Mouse (Mus musculus): Measurements from ENCODE around the gene Dthd1.

Gene Dthd1

GRCm38 (mm10) chr5:62813402-62814071 lies at the start of gene Dthd1:
Gene Dthd1, plus strand, starts transcription at chr5:62813823.
- DNase-seq: no peak

GRCm38 (mm10) chr5:62764161-62764560 lies 49.5 kb upstream of the Dthd1 start:
- peak; percentile 8 for DNase-seq

- peak; percentile 50 for DNase-seq
These were observed 48.2 kb upstream of the Dthd1 start for GRCm38 (mm10) chr5:62765459-62765783.

GRCm38 (mm10) chr5:62765784-62766701 lies 47.6 kb upstream of the Dthd1 start, which contains the start of gene Arap2:
Gene Arap2, minus strand, starts transcription at chr5:62766159.
- DNase-seq: peak; percentile 79

- no peak for DNase-seq
These were observed 41.6 kb upstream of the Dthd1 start for GRCm38 (mm10) chr5:62771775-62772599.

GRCm38 (mm10) chr5:62777804-62778203 lies 35.8 kb upstream of the Dthd1 start:
- no peak for DNase-seq

DNA sequence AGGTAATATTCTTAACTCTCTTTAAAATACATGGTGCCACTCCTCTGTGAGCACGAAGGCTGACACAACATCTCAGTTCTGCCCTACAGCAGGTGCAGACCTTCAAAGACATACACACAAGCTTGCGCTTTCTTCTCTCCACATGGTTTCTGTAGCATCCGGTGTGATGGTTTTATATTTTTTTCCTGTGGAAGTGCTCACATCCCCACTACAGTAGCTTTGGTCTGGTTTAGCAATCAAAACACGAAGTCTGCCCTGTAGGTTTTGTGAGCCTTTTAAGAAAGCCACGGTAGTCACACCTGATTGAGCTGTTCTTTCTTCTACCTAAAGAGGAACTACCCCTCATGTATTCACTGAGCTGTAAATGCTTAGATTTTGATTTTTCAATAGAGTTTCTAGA lies 34.9 kb upstream of the Dthd1 start:
- DNase-seq: no peak

GRCm38 (mm10) chr5:62786809-62787208 lies 26.8 kb upstream of the Dthd1 start:
- DNase-seq: no peak

GRCm38 (mm10) chr5:62790921-62791564 lies 22.6 kb upstream of the Dthd1 start:
- DNase-seq: no peak

DNA sequence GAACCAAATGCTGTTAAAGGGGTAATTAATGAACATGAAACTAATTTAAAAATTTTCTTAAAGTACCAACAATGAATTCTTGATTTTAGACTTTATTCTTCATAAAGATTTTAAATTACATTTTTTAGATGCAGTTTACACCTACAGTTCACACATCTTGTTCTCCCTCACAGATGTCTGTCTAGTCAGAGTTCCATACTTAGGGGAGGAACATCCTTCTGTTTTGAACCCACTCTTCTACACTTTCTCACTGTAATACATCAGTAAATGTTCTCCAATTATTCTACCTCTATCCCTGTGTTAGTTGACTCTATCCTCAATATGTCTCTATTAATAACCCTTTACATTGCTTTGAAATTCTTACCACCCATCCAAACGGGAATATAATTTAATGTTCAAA lies 20.8 kb upstream of the Dthd1 start:
- DNase-seq: no peak

GRCm38 (mm10) chr5:62814072-62814414 lies 420 bp downstream of the Dthd1 start:
- DNase-seq: no peak

DNA sequence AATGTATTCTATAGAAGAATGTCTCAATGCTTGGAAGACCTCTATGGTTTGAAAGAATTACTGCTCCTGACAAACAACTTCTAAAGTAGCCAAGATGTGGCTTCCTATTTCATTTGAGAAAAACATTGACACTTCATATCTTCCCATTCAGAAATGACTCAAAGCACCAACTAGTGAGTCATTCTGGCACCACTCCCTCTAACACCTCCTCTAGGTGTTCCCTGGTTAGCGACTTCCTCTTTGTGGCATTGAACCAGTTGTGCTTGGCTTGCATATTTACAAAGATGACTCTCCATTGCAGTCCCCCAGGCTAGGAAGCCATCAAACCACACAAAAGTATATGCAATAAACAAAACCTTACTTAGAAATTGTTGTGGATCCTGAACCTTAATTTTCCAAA lies 2.1 kb downstream of the Dthd1 start:
- no peak for DNase-seq

DNA sequence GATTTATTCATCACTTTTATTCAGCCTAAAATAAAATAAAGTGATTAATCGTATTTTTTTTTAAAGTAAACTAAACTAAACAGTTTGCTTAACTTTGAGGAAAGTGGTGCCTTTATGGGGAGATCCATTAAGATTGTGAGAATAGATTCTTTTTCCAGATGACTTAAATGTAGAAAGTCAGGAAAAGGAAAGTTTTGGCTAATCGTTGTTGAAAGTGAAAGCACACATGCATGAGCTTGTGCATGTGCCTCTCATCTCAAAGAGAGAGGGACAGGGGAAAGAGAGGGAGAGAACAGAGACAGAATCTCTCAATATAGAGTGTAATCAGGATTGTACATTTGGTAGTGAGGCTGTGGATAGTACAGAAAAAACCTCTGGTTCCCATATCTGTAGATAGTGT lies 5.9 kb downstream of the Dthd1 start:
- DNase-seq: no peak

DNA sequence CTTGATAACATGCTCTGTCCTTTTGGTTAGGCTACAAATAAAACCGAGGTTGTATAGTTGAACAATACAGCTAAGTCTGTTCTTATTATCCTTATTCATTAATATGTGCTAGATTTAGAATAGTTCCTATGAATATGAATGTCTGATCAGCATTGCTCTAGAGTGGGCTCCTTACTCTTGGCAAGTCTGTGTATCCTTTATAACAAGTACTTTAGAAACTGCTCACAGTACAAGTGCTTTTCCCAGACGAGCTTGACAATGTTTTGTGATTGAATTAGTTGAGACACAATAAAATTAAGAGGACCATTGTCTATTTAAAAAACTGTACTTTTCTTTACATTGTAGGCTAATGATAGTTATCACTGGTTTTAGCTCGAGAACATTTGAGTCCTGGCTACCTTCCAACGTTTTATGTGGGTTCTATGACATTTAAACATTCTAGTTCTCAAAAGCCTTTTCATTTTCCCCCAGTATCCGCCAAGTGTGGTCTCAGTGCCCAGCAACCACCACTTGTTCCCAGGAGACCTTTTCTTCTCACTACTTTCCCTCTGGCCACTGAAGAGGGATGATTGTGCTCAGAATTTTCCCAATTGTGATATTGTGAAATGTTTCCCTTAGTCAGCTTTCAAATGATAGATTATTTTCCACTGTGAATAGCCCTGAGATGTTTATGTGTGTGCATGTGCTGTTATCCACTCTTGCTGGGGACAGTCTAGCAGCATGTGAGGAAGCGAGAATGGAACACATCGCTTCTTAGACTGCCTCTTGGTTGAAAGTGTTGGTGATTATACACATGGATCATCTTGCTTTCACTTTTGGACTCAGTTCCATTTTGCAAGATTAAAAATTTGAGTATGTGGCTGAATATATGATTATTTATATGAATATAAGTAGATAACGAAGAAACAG lies 7.0 kb downstream of the Dthd1 start:
- DNase-seq: no peak

GRCm38 (mm10) chr5:62842955-62843730 lies 29.5 kb downstream of the Dthd1 start:
- DNase-seq: no peak

- no peak for DNase-seq
These were observed 33.0 kb downstream of the Dthd1 start for GRCm38 (mm10) chr5:62846571-62847131.

DNA sequence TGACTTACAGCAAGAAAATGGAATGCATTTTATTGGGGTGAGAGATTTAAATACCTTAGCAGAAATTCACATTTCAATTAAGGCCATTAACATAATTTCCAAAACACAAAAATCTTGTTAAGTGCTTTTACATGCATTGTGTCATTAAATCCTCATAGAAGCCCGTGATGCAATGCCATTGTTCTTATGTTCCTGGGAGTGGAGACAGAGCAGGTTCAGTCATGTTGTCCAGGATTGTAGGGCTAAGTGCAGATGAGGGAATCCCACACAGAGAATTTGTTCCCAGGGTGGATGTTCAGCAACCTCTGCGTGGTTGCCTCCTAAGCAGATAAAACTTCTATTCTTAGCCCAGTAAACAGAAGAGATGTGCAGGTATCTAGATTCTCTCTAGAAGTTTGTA lies 37.7 kb downstream of the Dthd1 start:
- DNase-seq: no peak

DNA sequence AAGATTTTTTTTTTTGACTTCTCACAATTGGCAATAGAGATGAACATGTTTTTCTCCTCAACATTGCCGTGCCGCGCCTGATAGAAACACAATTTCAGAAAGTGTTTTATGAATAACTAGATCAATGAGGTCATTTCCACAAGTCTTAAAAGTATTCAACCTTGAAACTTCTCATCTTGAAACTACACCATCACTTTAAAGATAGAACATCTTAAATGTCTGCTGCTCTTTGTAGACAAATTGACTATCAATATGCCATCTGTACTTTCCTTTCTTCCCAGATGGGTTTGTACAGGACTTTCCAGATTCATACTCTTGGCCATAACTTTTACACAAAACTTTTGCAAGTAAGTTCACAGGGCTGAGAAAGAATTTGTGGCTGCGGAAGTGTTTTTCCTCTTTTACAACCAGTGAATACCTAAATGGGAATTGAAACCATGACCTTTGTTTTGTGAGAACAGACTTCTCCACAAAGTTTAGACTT lies 40.8 kb downstream of the Dthd1 start:
- no peak for DNase-seq

DNA sequence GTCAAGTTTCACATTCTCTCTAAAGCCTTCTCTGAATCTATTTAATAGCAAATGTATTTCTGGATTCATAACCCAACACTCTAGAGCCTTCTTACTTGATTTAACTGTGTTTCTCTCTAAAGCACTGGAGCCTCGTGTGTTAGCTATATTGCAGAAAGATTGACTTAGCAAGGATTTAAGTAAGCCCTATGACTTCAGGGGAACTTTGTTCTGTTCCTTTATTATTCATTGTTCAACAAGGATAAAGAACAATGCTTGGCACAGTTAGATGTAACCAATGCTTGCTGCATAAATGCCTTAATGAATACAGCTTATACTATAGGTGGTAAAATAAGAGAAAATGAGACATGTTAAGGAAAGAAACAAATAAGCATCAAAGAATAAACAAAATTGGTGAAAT lies 43.9 kb downstream of the Dthd1 start:
- DNase-seq: no peak

DNA sequence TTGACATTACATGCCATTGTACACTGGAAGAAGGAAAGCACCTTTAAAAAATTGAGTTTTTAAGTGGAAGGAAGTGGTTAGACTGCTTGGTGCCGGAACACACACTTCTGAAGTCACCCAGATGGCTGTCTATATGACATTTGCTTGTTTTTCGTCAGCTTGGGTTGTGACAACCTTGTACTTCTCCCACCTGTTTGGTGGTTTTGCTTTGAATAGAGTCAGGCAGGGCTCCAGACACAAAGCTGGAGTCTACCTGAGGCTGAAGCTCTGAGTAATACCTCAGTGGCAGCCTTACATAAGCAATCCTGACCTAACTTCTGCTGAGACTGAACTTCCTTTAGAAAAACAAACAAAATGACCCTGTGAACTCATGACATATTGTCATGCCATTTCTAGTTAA lies 44.7 kb downstream of the Dthd1 start:
- DNase-seq: no peak

DNA sequence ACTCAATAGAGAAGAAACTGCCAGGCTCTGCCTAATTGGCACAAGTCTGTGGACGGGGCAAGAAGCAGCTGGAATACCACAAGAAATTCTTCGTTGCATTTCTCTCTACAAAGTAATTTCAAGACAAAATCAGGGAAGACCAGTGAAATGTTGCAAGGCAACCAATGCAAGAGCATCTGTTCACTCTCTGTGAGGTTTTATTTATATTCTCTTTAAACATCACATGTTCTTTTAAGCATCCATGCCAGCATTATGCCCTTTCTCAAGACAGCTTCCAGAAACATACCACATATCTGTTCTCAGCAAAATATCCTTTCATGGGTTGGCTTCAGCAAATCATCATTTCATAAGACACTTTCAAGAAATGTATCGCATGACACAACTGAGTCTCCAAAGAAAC lies 50.7 kb downstream of the Dthd1 start:
- no peak for DNase-seq
